In genomic region chr17:56262645-56263094, GRCm38 (mm10) we compare ENCODE assay signal across 20 mouse cellular contexts. TPM values are rescaled to one million over a fixed set of nuclear protein-coding genes. Genes with fewer than 3 reads are reported as not detected.
DNase-seq lines count a peak whose midpoint lies in the region; ATAC-seq and TF ChIP-seq lines count a peak whose summit lies in the region.
"Had no signal": no experiment of that assay in that cellular context is flagged by ENCODE, and none has a peak within 500 bp of the region (broad histone marks: within the 10 kb centered on the region; RNA-seq: fewer than 3 reads in every experiment).

No protein-coding gene starts in this region.

- whole genome bisulfite sequencing in heart, adult 2 months, result 52% methylated on average over 3 of the region's 3 CpGs
- 72% methylated on average over 3 of the region's 3 CpGs for WGBS in embryonic facial prominence, embryonic 15.5 days
- 81% methylated on average over 3 of the region's 3 CpGs for WGBS in intestine, embryonic 16.5 days

- no peaks in the 10 kb centered on the region for H3K27me3 ChIP-seq in heart, adult 2 months (ENCODE audit: control insufficient read depth, insufficient read depth, low read length)
- H3K27me3 ChIP-seq in embryonic facial prominence, embryonic 15.5 days, result no peaks in the 10 kb centered on the region
- no peaks in the 10 kb centered on the region for H3K27me3 ChIP-seq in intestine, embryonic 16.5 days (replicated peaks; ENCODE audit: control insufficient read depth, insufficient read depth, low read length)
- H3K27me3 ChIP-seq: midbrain, embryonic 12.5 days had no signal

- no peak for ATAC-seq in embryonic facial prominence, embryonic 15.5 days (ENCODE audit: insufficient number of reproducible peaks, low FRiP score, low TSS enrichment, low read depth)
- ATAC-seq in intestine, embryonic 16.5 days, result no peak
- no peak for ATAC-seq in megakaryocyte-erythroid progenitor cell, adult 5-6 weeks (replicated peaks; ENCODE audit: low FRiP score, low TSS enrichment, poor library complexity, severe bottlenecking)

- peak overlapping the region; percentile 79 for H3K27ac ChIP-seq in heart, adult 2 months
- peak overlapping the region; percentile 6; the same call in 1 of the 2 replicates for H3K27ac ChIP-seq in embryonic facial prominence, embryonic 15.5 days (replicated peaks)
- no peak overlapping the region for H3K27ac ChIP-seq in intestine, embryonic 16.5 days (ENCODE audit: low read length)
- H3K27ac ChIP-seq: hindbrain, embryonic 10.5 days; liver, embryonic 14.5 days; midbrain, embryonic 12.5 days had no signal

- H3K4me2 ChIP-seq in embryonic facial prominence, embryonic 15.5 days (replicated peaks), result no peak overlapping the region
- H3K4me2 ChIP-seq in intestine, embryonic 16.5 days (ENCODE audit: low read depth, low read length), result no peak overlapping the region
- H3K4me2 ChIP-seq: midbrain, embryonic 12.5 days had no signal

- H3K9ac ChIP-seq in heart, adult 2 months (ENCODE audit: low read depth, low read length), result no peak overlapping the region; the same call in 1 of the 2 replicates
- H3K9ac ChIP-seq in embryonic facial prominence, embryonic 15.5 days, result no peak overlapping the region
- no peak overlapping the region for H3K9ac ChIP-seq in intestine, embryonic 16.5 days (ENCODE audit: low read depth, low read length)
- H3K9ac ChIP-seq: liver, embryonic 14.5 days; midbrain, embryonic 12.5 days had no signal

- no peak overlapping the region for H3K4me3 ChIP-seq in heart, adult 2 months
- H3K4me3 ChIP-seq in embryonic facial prominence, embryonic 15.5 days (replicated peaks), result no peak overlapping the region
- no peak overlapping the region for H3K4me3 ChIP-seq in intestine, embryonic 16.5 days (ENCODE audit: low read length)
- H3K4me3 ChIP-seq: hindbrain, embryonic 10.5 days; midbrain, embryonic 12.5 days had no signal

- TF ChIP-seq CTCF in heart, adult 2 months (IDR thresholded peaks at IDR 0.05), result no peak

- H3K4me1 ChIP-seq in heart, adult 2 months (ENCODE audit: control insufficient read depth, insufficient read depth, low read length), result peaks cover 19% of the 10 kb centered on the region
- H3K4me1 ChIP-seq in embryonic facial prominence, embryonic 15.5 days, result peaks cover 54% of the 10 kb centered on the region
- H3K4me1 ChIP-seq in intestine, embryonic 16.5 days (ENCODE audit: control insufficient read depth, insufficient read depth, low read length), result peaks cover 39% of the 10 kb centered on the region

- H3K79me2 ChIP-seq in heart, adult 2 months (replicated peaks; ENCODE audit: control insufficient read depth, insufficient read depth, low read length), result peaks cover 4% of the 10 kb centered on the region

- intact Hi-C loops in heart, adult 2 months (cut with DNase I), result no loop called here
- intact Hi-C loops in heart, postnatal 36 days (cut with DNase I), result no loop called here
- intact Hi-C loops in heart, postnatal 10 days (cut with DNase I), result no loop called here

- H3K9me3 ChIP-seq in embryonic facial prominence, embryonic 15.5 days (replicated peaks), result no peaks in the 10 kb centered on the region
- no peaks in the 10 kb centered on the region for H3K9me3 ChIP-seq in intestine, embryonic 16.5 days (ENCODE audit: control insufficient read depth, low read length)
- H3K9me3 ChIP-seq: hindbrain, embryonic 10.5 days; midbrain, embryonic 12.5 days had no signal

- TF ChIP-seq EP300 in heart, adult 2 months (IDR thresholded peaks at IDR 0.05; ENCODE audit: insufficient read depth, low read depth, low read length), result peak; percentile 84

- no peak for TF ChIP-seq POLR2A in heart, adult 2 months (IDR thresholded peaks at IDR 0.05; ENCODE audit: insufficient read depth, low read depth, low read length)

- DNase-seq in heart, adult 2 months, result peak; percentile 61 to 71
- DNase-seq in heart, postnatal 36 days, result no peak
- peak; percentile 82 for DNase-seq in gastrocnemius, postnatal 25 days
- DNase-seq in heart, postnatal 10 days, result peak; percentile 81 to 85
- no peak for DNase-seq in spleen, postnatal 36 days (ENCODE audit: low spot score in 2 of 2)
- DNase-seq: cerebellum, postnatal 14 days; kidney, postnatal 10 days; lung, postnatal 10 days; right cerebral cortex, postnatal 25 days had no signal

- peaks cover 12% of the 10 kb centered on the region for H3K36me3 ChIP-seq in heart, adult 2 months (ENCODE audit: control insufficient read depth, insufficient read depth, low read length)
- H3K36me3 ChIP-seq in embryonic facial prominence, embryonic 15.5 days, result peaks cover 53% of the 10 kb centered on the region
- H3K36me3 ChIP-seq in intestine, embryonic 16.5 days (ENCODE audit: control insufficient read depth, insufficient read depth, low read length), result peaks cover 13% of the 10 kb centered on the region

RNA-seq across cellular contexts. Expression of gene Fem1a, which starts 6.1 kb away (rescaled TPM):
- 100 to 1,000 TPM; 108 to 124 TPM for total RNA-seq in heart, adult 2 months (2021)
- polyA plus RNA-seq in heart, adult 2 months (2012; rRNA removed), result 81.5 and 104 TPM in 2 replicates
- total RNA-seq in heart, postnatal 36 days (2021), result 100 to 1,000 TPM; 106 to 111 TPM
- 15.0 and 15.4 TPM in 2 replicates for polyA plus RNA-seq in embryonic facial prominence, embryonic 15.5 days (2015; fragmentation: Nextera tagmentation; extraction: Ambion mirVana)
- total RNA-seq in gastrocnemius, postnatal 25 days (2021), result 100 to 1,000 TPM; 133 to 135 TPM
- total RNA-seq in heart, postnatal 10 days (2021), result 10 to 100 TPM; 81.5 to 94.9 TPM
- polyA plus RNA-seq in intestine, embryonic 16.5 days (2015; fragmentation: Nextera tagmentation; extraction: Ambion mirVana), result 11.7 and 12.8 TPM in 2 replicates
- total RNA-seq in megakaryocyte-erythroid progenitor cell, adult 5-6 weeks (2014; fragmentation: Nextera tagmentation), result 15.8 and 19.2 TPM in 2 replicates
- 19.2 and 21.7 TPM in 2 replicates for total RNA-seq in megakaryocyte-erythroid progenitor cell, adult 5-6 weeks (2017)

RNA-seq across cellular contexts. Expression of gene Ticam1, which starts 13.9 kb away (rescaled TPM):
- 1 to 10 TPM; 8.0 TPM for total RNA-seq in heart, adult 2 months (2021)
- polyA plus RNA-seq in heart, adult 2 months (2012; rRNA removed), result 16.8 and 18.0 TPM in 2 replicates
- 1 to 10 TPM; 8.7 to 8.8 TPM for total RNA-seq in heart, postnatal 36 days (2021)
- polyA plus RNA-seq in embryonic facial prominence, embryonic 15.5 days (2015; fragmentation: Nextera tagmentation; extraction: Ambion mirVana), result 6.7 and 7.4 TPM in 2 replicates
- total RNA-seq in gastrocnemius, postnatal 25 days (2021), result 1 to 10 TPM; 2.8 to 3.0 TPM
- 10 to 100 TPM; 11.6 to 12.7 TPM for total RNA-seq in heart, postnatal 10 days (2021)
- 16.4 and 19.4 TPM in 2 replicates for polyA plus RNA-seq in intestine, embryonic 16.5 days (2015; fragmentation: Nextera tagmentation; extraction: Ambion mirVana)
- total RNA-seq in megakaryocyte-erythroid progenitor cell, adult 5-6 weeks (2014; fragmentation: Nextera tagmentation), result 5.8 and 8.4 TPM in 2 replicates
- 2.2 and 3.2 TPM in 2 replicates for total RNA-seq in megakaryocyte-erythroid progenitor cell, adult 5-6 weeks (2017)

RNA-seq across cellular contexts. Expression of gene Plin3, which starts 30.0 kb away (rescaled TPM):
- 100 to 1,000 TPM; 160 to 221 TPM for total RNA-seq in heart, adult 2 months (2021)
- 65.6 and 66.2 TPM in 2 replicates for polyA plus RNA-seq in heart, adult 2 months (2012; rRNA removed)
- total RNA-seq in heart, postnatal 36 days (2021), result 100 to 1,000 TPM; 183 to 206 TPM
- polyA plus RNA-seq in embryonic facial prominence, embryonic 15.5 days (2015; fragmentation: Nextera tagmentation; extraction: Ambion mirVana), result 89.5 and 92.6 TPM in 2 replicates
- total RNA-seq in gastrocnemius, postnatal 25 days (2021), result 10 to 100 TPM; 35.3 to 39.1 TPM
- 10 to 100 TPM; 67.0 to 81.9 TPM for total RNA-seq in heart, postnatal 10 days (2021)
- 287 and 364 TPM in 2 replicates for polyA plus RNA-seq in intestine, embryonic 16.5 days (2015; fragmentation: Nextera tagmentation; extraction: Ambion mirVana)
- 4.8 and 6.8 TPM in 2 replicates for total RNA-seq in megakaryocyte-erythroid progenitor cell, adult 5-6 weeks (2014; fragmentation: Nextera tagmentation)
- 3.7 and 6.1 TPM in 2 replicates for total RNA-seq in megakaryocyte-erythroid progenitor cell, adult 5-6 weeks (2017)

RNA-seq across cellular contexts. Expression of gene Arrdc5, which starts 37.4 kb away (rescaled TPM):
- total RNA-seq in heart, adult 2 months (2021), result not detected
- polyA plus RNA-seq in heart, adult 2 months (2012; rRNA removed), result 0.32 TPM in 1 of 2 replicates, not detected in the other
- not detected for total RNA-seq in heart, postnatal 36 days (2021)
- 0.33 TPM in 1 of 2 replicates, not detected in the other for polyA plus RNA-seq in embryonic facial prominence, embryonic 15.5 days (2015; fragmentation: Nextera tagmentation; extraction: Ambion mirVana)
- not detected for total RNA-seq in gastrocnemius, postnatal 25 days (2021)
- not detected for total RNA-seq in heart, postnatal 10 days (2021)
- not detected in 2 replicates for polyA plus RNA-seq in intestine, embryonic 16.5 days (2015; fragmentation: Nextera tagmentation; extraction: Ambion mirVana)
- total RNA-seq in megakaryocyte-erythroid progenitor cell, adult 5-6 weeks (2014; fragmentation: Nextera tagmentation), result not detected in 2 replicates
- not detected in 2 replicates for total RNA-seq in megakaryocyte-erythroid progenitor cell, adult 5-6 weeks (2017)
- total RNA-seq: adrenal gland, adult 18-20 months; ES-E14; left cerebral cortex, postnatal 10 days had no signal
- polyA plus RNA-seq: C2C12; hindbrain, embryonic 10.5 days; intestine, embryonic 14.5 days; liver, embryonic 14.5 days; midbrain, embryonic 12.5 days had no signal

RNA-seq across cellular contexts. Expression of gene Uhrf1, which starts 40.5 kb away (rescaled TPM):
- 1 to 10 TPM; 2.0 to 2.4 TPM for total RNA-seq in heart, adult 2 months (2021)
- polyA plus RNA-seq in heart, adult 2 months (2012; rRNA removed), result 0.85 and 1.2 TPM in 2 replicates
- 1 to 10 TPM; 2.8 to 3.3 TPM for total RNA-seq in heart, postnatal 36 days (2021)
- 110 and 113 TPM in 2 replicates for polyA plus RNA-seq in embryonic facial prominence, embryonic 15.5 days (2015; fragmentation: Nextera tagmentation; extraction: Ambion mirVana)
- total RNA-seq in gastrocnemius, postnatal 25 days (2021), result 1 to 10 TPM; 2.6 to 2.7 TPM
- 10 to 100 TPM; 21.6 to 23.3 TPM for total RNA-seq in heart, postnatal 10 days (2021)
- polyA plus RNA-seq in intestine, embryonic 16.5 days (2015; fragmentation: Nextera tagmentation; extraction: Ambion mirVana), result 103 and 114 TPM in 2 replicates
- total RNA-seq in megakaryocyte-erythroid progenitor cell, adult 5-6 weeks (2014; fragmentation: Nextera tagmentation), result 151 and 161 TPM in 2 replicates
- total RNA-seq in megakaryocyte-erythroid progenitor cell, adult 5-6 weeks (2017), result 150 and 161 TPM in 2 replicates

Comparison
In these comparisons a context has a peak if more than half of its experiments do, and no peak if none do; other contexts are left out.
1. DNase-seq: peak in heart, adult 2 months (2 of 2), gastrocnemius, postnatal 25 days (single experiment) and heart, postnatal 10 days (2 of 2); none in heart, postnatal 36 days (0 of 2) and spleen, postnatal 36 days (0 of 2).
2. RNA of gene Plin3, which starts 30.0 kb away (total RNA-seq): 160 to 221 TPM in heart, adult 2 months, 183 to 206 TPM in heart, postnatal 36 days, 67.0 to 81.9 TPM in heart, postnatal 10 days and 35.3 to 39.1 TPM in gastrocnemius, postnatal 25 days; 3.7 to 6.8 TPM in megakaryocyte-erythroid progenitor cell, adult 5-6 weeks; every median in the first group is over 4 times any median in the second.